Comparison of ENCODE assay signal across 21 mouse cellular contexts in the genomic region with DNA sequence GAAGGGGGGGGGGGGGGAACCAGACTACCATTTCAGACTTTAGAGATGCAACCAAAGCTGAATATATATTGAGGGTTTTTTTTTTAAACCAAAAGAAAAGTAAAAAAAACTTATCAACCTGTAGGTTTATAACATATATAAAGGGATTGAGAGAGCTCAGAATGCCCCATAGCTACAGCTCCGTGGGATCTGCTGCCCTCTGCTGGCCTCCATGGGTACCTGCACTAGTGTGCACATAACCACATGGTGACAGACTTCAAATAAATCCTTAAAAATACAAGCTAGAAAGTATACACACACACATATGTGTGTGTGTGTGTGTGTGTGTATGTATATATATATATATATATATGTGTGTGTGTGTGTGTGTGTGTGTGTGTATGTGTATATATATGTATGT.
DNase-seq lines count a peak whose midpoint lies in the region; ATAC-seq and TF ChIP-seq lines count a peak whose summit lies in the region.
"Had no signal": no experiment of that assay in that cellular context is flagged by ENCODE, and none has a peak within 500 bp of the region (broad histone marks: within the 10 kb centered on the region; RNA-seq: fewer than 3 reads in every experiment).

No protein-coding gene starts in this region.

- H3K9ac ChIP-seq in hindbrain, postnatal 0 days (replicated peaks; ENCODE audit: low read length) = no peak overlapping the region
- H3K9ac ChIP-seq in hindbrain, embryonic 14.5 days = no peak overlapping the region
- no peak overlapping the region for H3K9ac ChIP-seq in lung, embryonic 14.5 days
- no peak overlapping the region for H3K9ac ChIP-seq in ES-Bruce4 (ENCODE audit: low read depth, poor library complexity, severe bottlenecking)
- no peak overlapping the region for H3K9ac ChIP-seq in midbrain, embryonic 11.5 days (ENCODE audit: low read length)
- H3K9ac ChIP-seq: embryonic facial prominence, embryonic 15.5 days; heart, embryonic 13.5 days; kidney, embryonic 15.5 days; midbrain, embryonic 15.5 days had no signal

- no peak overlapping the region for H3K4me3 ChIP-seq in hindbrain, postnatal 0 days (ENCODE audit: low read length)
- H3K4me3 ChIP-seq in hindbrain, embryonic 14.5 days (replicated peaks; ENCODE audit: low read length) = no peak overlapping the region
- H3K4me3 ChIP-seq in lung, embryonic 14.5 days (ENCODE audit: low read depth, low read length) = no peak overlapping the region
- H3K4me3 ChIP-seq in ES-Bruce4 (ENCODE audit: low read depth, low read length) = no peak overlapping the region
- H3K4me3 ChIP-seq in midbrain, embryonic 11.5 days (ENCODE audit: low read depth, low read length) = no peak overlapping the region
- H3K4me3 ChIP-seq: embryonic facial prominence, embryonic 15.5 days; forebrain, embryonic 10.5 days; heart, embryonic 13.5 days; kidney, embryonic 15.5 days; midbrain, embryonic 15.5 days had no signal

- TF ChIP-seq EP300 in ES-Bruce4 (IDR thresholded peaks at IDR 0.05; ENCODE audit: insufficient read depth, low read depth, low read length) = no peak

- intact Hi-C loops in left cerebral cortex, postnatal 10 days (cut with DNase I) = no loop called here

- H3K36me3 ChIP-seq in hindbrain, postnatal 0 days (ENCODE audit: insufficient read depth, low read length) = no peaks in the 10 kb centered on the region
- H3K36me3 ChIP-seq in hindbrain, embryonic 14.5 days (replicated peaks; ENCODE audit: control insufficient read depth, insufficient read depth) = no peaks in the 10 kb centered on the region
- no peaks in the 10 kb centered on the region for H3K36me3 ChIP-seq in lung, embryonic 14.5 days (ENCODE audit: insufficient read depth)
- H3K36me3 ChIP-seq in ES-Bruce4 (ENCODE audit: control insufficient read depth, insufficient read depth, low read length, poor library complexity, severe bottlenecking) = no peaks in the 10 kb centered on the region
- no peaks in the 10 kb centered on the region for H3K36me3 ChIP-seq in midbrain, embryonic 11.5 days (ENCODE audit: control insufficient read depth, insufficient read depth, low read length)
- H3K36me3 ChIP-seq: embryonic facial prominence, embryonic 15.5 days; forebrain, embryonic 10.5 days; heart, embryonic 13.5 days; kidney, embryonic 15.5 days; midbrain, embryonic 15.5 days had no signal

- H3K27me3 ChIP-seq in hindbrain, postnatal 0 days (ENCODE audit: insufficient read depth, low read length) = no peaks in the 10 kb centered on the region
- H3K27me3 ChIP-seq in hindbrain, embryonic 14.5 days (ENCODE audit: control insufficient read depth, insufficient read depth, low read length) = no peaks in the 10 kb centered on the region
- no peaks in the 10 kb centered on the region for H3K27me3 ChIP-seq in lung, embryonic 14.5 days (ENCODE audit: insufficient read depth, low read length)
- H3K27me3 ChIP-seq in ES-Bruce4 (ENCODE audit: control insufficient read depth, insufficient read depth, low read length, poor library complexity, severe bottlenecking) = no peaks in the 10 kb centered on the region
- H3K27me3 ChIP-seq in midbrain, embryonic 11.5 days (ENCODE audit: control insufficient read depth, insufficient read depth, low read length) = no peaks in the 10 kb centered on the region
- H3K27me3 ChIP-seq: embryonic facial prominence, embryonic 15.5 days; heart, embryonic 13.5 days; midbrain, embryonic 15.5 days had no signal

- no peak for TF ChIP-seq POLR2A in ES-Bruce4 (IDR thresholded peaks at IDR 0.05; ENCODE audit: insufficient read depth, low read length)

- no peak for ATAC-seq in hindbrain, postnatal 0 days
- no peak for ATAC-seq in hindbrain, embryonic 14.5 days (ENCODE audit: low FRiP score)
- ATAC-seq in lung, embryonic 14.5 days (ENCODE audit: insufficient read depth) = no peak
- ATAC-seq in midbrain, embryonic 11.5 days (ENCODE audit: low FRiP score) = no peak
- ATAC-seq: inflammation-experienced regulatory T-cells, adult 6 months; midbrain, embryonic 15.5 days had no signal

- DNase-seq in hindbrain, postnatal 0 days (ENCODE audit: low spot score) = no peak
- DNase-seq in hindbrain, embryonic 14.5 days (ENCODE audit: low spot score) = no peak
- DNase-seq in lung, embryonic 14.5 days = no peak
- no peak for DNase-seq in lung, postnatal 36 days
- DNase-seq in R1 (ENCODE audit: low read depth, low spot score) = peak; percentile 39
- no peak for DNase-seq in midbrain, embryonic 11.5 days (ENCODE audit: low spot score, missing footprints)
- no peak for DNase-seq in left cerebral cortex, postnatal 10 days (ENCODE audit: extremely low spot score in 1 of 2, low spot score in 2 of 2)
- DNase-seq: adrenal gland, postnatal 25 days; cerebellum, adult 9-10 months; embryo, embryonic 11 days; heart, postnatal 4 days; lung, adult 18-20 months; right cerebral cortex, postnatal 14 days; thymus, postnatal 4 days had no signal

- WGBS in hindbrain, postnatal 0 days = 90% methylated on average over 1 of the region's 1 CpGs
- whole genome bisulfite sequencing in hindbrain, embryonic 14.5 days = 90% methylated on average over 1 of the region's 1 CpGs
- WGBS in lung, embryonic 14.5 days = 81% methylated on average over 1 of the region's 1 CpGs
- WGBS in midbrain, embryonic 11.5 days = 93% methylated on average over 1 of the region's 1 CpGs

- no peak overlapping the region for H3K27ac ChIP-seq in hindbrain, postnatal 0 days
- no peak overlapping the region for H3K27ac ChIP-seq in hindbrain, embryonic 14.5 days
- H3K27ac ChIP-seq in lung, embryonic 14.5 days (ENCODE audit: low read depth) = no peak overlapping the region
- no peak overlapping the region for H3K27ac ChIP-seq in ES-Bruce4 (ENCODE audit: insufficient read depth, low read length)
- no peak overlapping the region for H3K27ac ChIP-seq in midbrain, embryonic 11.5 days (ENCODE audit: low read depth, low read length)
- H3K27ac ChIP-seq: embryonic facial prominence, embryonic 15.5 days; forebrain, embryonic 10.5 days; heart, embryonic 13.5 days; kidney, embryonic 15.5 days; midbrain, embryonic 15.5 days had no signal

- H3K4me1 ChIP-seq in hindbrain, postnatal 0 days (ENCODE audit: insufficient read depth, low read length) = no peaks in the 10 kb centered on the region
- no peaks in the 10 kb centered on the region for H3K4me1 ChIP-seq in hindbrain, embryonic 14.5 days (replicated peaks; ENCODE audit: control insufficient read depth, insufficient read depth, low read length)
- H3K4me1 ChIP-seq in lung, embryonic 14.5 days (ENCODE audit: insufficient read depth) = no peaks in the 10 kb centered on the region
- no peaks in the 10 kb centered on the region for H3K4me1 ChIP-seq in ES-Bruce4 (ENCODE audit: control insufficient read depth, insufficient read depth, low read length)
- H3K4me1 ChIP-seq in midbrain, embryonic 11.5 days (ENCODE audit: control insufficient read depth, insufficient read depth, low read length) = peaks cover 2% of the 10 kb centered on the region; the same call in 1 of the 2 replicates
- H3K4me1 ChIP-seq: embryonic facial prominence, embryonic 15.5 days had no signal

- H3K4me2 ChIP-seq in hindbrain, postnatal 0 days (ENCODE audit: low read depth, low read length) = no peak overlapping the region
- no peak overlapping the region for H3K4me2 ChIP-seq in hindbrain, embryonic 14.5 days (replicated peaks)
- no peak overlapping the region for H3K4me2 ChIP-seq in lung, embryonic 14.5 days
- H3K4me2 ChIP-seq in midbrain, embryonic 11.5 days = no peak overlapping the region
- H3K4me2 ChIP-seq: embryonic facial prominence, embryonic 15.5 days; heart, embryonic 13.5 days; kidney, embryonic 15.5 days; midbrain, embryonic 15.5 days had no signal

- H3K9me3 ChIP-seq in hindbrain, postnatal 0 days (ENCODE audit: low read length) = no peaks in the 10 kb centered on the region
- H3K9me3 ChIP-seq in hindbrain, embryonic 14.5 days (ENCODE audit: control insufficient read depth, low read length) = no peaks in the 10 kb centered on the region
- no peaks in the 10 kb centered on the region for H3K9me3 ChIP-seq in lung, embryonic 14.5 days (ENCODE audit: low read depth, low read length)
- H3K9me3 ChIP-seq in ES-Bruce4 (replicated peaks; ENCODE audit: control insufficient read depth, insufficient read depth, low read length, poor library complexity, severe bottlenecking) = no peaks in the 10 kb centered on the region
- no peaks in the 10 kb centered on the region for H3K9me3 ChIP-seq in midbrain, embryonic 11.5 days (ENCODE audit: control insufficient read depth, low read length)
- H3K9me3 ChIP-seq: embryonic facial prominence, embryonic 15.5 days; forebrain, embryonic 10.5 days; heart, embryonic 13.5 days; kidney, embryonic 15.5 days; midbrain, embryonic 15.5 days had no signal

- TF ChIP-seq CTCF in hindbrain, postnatal 0 days (IDR thresholded peaks at IDR 0.05; ENCODE audit: low read depth) = peak; percentile 46
- peak; percentile 41 for TF ChIP-seq CTCF in lung, embryonic 14.5 days (IDR thresholded peaks at IDR 0.05; ENCODE audit: low read depth)
- peak; percentile 58 for TF ChIP-seq CTCF in ES-Bruce4 (IDR thresholded peaks at IDR 0.05; ENCODE audit: low read depth, low read length)
